20 mouse cellular contexts compared by ENCODE assay signal in genomic region chr9:41091993-41092392, GRCm38 (mm10).
"Had no signal": no experiment of that assay in that cellular context is flagged by ENCODE, and none has a peak within 500 bp of the region (broad histone marks: within the 10 kb centered on the region; RNA-seq: fewer than 3 reads in every experiment).

No protein-coding gene starts in this region.

- H3K4me3 ChIP-seq: limb, embryonic 10.5 days; limb, embryonic 13.5 days; neural tube, embryonic 12.5 days; neural tube, embryonic 15.5 days had no signal

- H3K27me3 ChIP-seq: limb, embryonic 13.5 days; neural tube, embryonic 12.5 days; neural tube, embryonic 15.5 days had no signal

- H3K4me1 ChIP-seq: limb, embryonic 13.5 days; neural tube, embryonic 12.5 days had no signal

- H3K9me3 ChIP-seq: limb, embryonic 10.5 days; limb, embryonic 13.5 days; neural tube, embryonic 12.5 days; neural tube, embryonic 15.5 days had no signal

- H3K9ac ChIP-seq: limb, embryonic 13.5 days; neural tube, embryonic 12.5 days; neural tube, embryonic 15.5 days had no signal

- ATAC-seq: intestine, embryonic 16.5 days had no signal

- H3K36me3 ChIP-seq: limb, embryonic 10.5 days; limb, embryonic 13.5 days; neural tube, embryonic 12.5 days; neural tube, embryonic 15.5 days had no signal

- H3K4me2 ChIP-seq: limb, embryonic 13.5 days; liver, embryonic 11.5 days; midbrain, embryonic 11.5 days; neural tube, embryonic 12.5 days; neural tube, embryonic 15.5 days had no signal

- DNase-seq: kidney, adult 18-20 months; kidney, adult 9 months; kidney, postnatal 36 days; layer of hippocampus, adult 9-11 months; lung, adult 2 months; lung, postnatal 14 days; lung, postnatal 4 days; midbrain, embryonic 14.5 days; right cerebral cortex, adult 18-20 months; right cerebral cortex, postnatal 14 days; right cerebral cortex, postnatal 4 days; thymus, postnatal 25 days had no signal

- H3K27ac ChIP-seq: limb, embryonic 10.5 days; limb, embryonic 13.5 days; neural tube, embryonic 12.5 days; neural tube, embryonic 15.5 days; stomach, postnatal 0 days had no signal
